Mouse (Mus musculus) cerebellum, adult 2 months (tissue): ENCODE data around the gene Zbtb46.

Source experiments
- CTCF ChIP-seq: fragments of 200-500 bp; IDR thresholded peaks from 2 replicates; pipeline ENCODE4 v1.5.1; 2011; ENCODE audit warnings: low read depth, mild to moderate bottlenecking, control low read depth, low read length, moderate library complexity, borderline replicate concordance; ENCODE audit not compliant: insufficient read depth
- POLR2A ChIP-seq: fragments of 200-500 bp; IDR thresholded peaks from 2 replicates; pipeline ENCODE4 v1.6.1; 2011; ENCODE audit warnings: low read length, control low read depth, borderline replicate concordance; ENCODE audit not compliant: insufficient read depth

DNA sequence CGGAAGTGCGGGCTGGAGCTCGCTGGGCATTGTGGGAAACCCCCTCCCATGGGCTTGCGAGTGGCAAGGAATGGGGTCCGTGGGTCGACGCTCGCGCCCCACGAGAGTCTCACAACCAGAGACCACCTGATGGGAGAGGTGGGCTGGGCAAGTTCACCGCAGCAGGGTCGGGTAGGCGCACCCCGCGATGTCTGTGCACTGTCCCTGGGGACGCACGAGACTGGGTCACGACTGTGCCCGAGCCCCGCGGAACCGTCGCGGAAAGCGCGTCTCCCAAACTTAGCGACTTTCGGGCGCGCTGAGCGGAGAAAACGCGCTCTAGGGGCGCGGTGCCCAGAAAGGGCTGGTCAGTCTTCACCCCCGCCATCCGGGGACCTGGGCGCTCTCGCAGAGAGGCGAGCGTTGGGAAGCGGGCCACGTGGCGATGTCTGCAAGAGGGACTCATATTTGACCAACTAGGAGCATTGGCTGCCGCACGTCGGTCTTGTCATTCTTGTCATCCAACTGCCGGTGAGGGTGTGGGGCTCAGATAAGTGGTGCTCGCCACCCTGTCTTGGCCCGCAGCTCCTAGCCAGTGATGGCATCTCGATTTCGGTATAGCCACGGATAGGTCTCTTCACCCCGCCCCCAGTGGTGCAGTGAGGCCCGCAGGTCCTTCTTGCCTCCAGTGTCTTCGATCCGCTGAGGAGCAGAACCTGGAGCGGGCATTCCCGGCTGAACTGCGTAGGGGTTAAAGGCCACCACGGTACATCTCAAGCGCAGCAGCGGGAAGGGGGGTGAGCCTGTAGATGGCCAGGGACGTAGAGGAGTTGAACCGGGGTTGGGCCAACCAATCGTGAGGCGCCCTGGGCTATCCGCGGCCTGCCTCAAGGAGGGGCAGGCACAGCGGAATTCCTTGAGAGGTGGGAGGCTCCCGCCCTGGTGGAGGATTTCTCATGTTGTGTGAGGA lies 721 bp upstream of the Zbtb46 start:
- TF ChIP-seq POLR2A (no peak), CTCF (no peak)
